Mouse (Mus musculus): Measurements from ENCODE around the gene Txndc15. TPM values are rescaled to one million over a fixed set of nuclear protein-coding genes. Genes with fewer than 3 reads are reported as not detected.
A peak's percentile ranks its signal among the peaks of the same experiment; 100 is the strongest.

Gene Txndc15
- polyA plus RNA-seq, 1 experiment from 2014 or later: 98.3 TPM

DNA sequence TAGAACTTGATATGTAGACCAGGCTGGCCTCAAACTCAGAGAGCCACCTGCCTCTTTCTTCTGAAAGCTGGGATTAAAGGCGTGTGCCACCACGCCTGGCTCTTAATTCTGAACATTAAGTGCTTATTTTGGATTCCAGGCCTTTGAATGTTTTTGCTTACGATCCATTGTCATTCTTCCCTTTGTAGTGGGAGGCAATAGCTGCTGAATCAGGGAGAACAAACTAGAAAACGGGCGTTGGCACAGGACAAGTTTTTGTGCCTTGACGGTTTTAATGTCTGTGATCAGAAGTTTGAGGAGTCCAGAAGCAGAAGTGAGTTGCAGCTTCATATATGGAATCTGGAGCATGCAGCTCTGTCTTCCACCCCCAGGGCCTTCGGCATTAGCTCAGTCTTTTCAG, 16.3 kb downstream of the Txndc15 start:
- Histone ChIP-seq H3K9ac (no peak overlapping the region), H3K27ac (replicated peaks) (no peak overlapping the region), H3K9me3 (replicated peaks) (no peaks in the 10 kb centered on the region), H3K36me3 (peaks cover 6% of the 10 kb centered on the region; the same call in 1 of the 2 replicates), H3K4me2 (replicated peaks) (no peak overlapping the region), H3K27me3 (no peaks in the 10 kb centered on the region), H3K4me3 (replicated peaks) (no peak overlapping the region), H3K4me1 (no peaks in the 10 kb centered on the region)
- WGBS: 74% methylated on average over 7 of the region's 7 CpGs
- ATAC-seq (ENCODE audit: insufficient number of reproducible peaks, low FRiP score, low TSS enrichment, low read depth): no peak

DNA sequence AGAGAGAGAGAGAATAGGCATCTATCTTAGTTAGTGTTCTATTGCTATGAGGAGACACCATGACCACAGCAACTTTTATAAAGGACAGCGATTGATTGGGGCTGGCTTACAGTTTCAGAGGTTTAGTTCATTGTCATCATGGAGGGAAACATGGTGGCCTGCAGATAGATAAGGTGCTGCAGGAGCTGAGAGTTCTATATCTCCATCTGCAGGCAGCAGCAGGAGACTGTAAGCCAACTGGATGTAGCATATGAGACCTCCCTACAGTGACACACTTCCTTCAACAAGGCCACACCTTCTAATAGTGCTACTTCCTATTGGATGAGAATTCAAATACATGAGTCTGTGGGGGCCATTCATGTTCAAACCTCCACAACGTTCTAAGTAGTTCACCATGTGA, 17.7 kb downstream of the Txndc15 start:
- H3K9ac ChIP-seq: no peak overlapping the region
- H3K4me2 ChIP-seq (replicated peaks): no peak overlapping the region
- H3K27me3 ChIP-seq: no peaks in the 10 kb centered on the region
- H3K36me3 ChIP-seq: no peaks in the 10 kb centered on the region
- no peak overlapping the region for H3K4me3 ChIP-seq (replicated peaks)
- no peak for ATAC-seq (ENCODE audit: insufficient number of reproducible peaks, low FRiP score, low TSS enrichment, low read depth)
- WGBS: 82% methylated on average over 2 of the region's 2 CpGs
- H3K9me3 ChIP-seq (replicated peaks): no peaks in the 10 kb centered on the region
- H3K4me1 ChIP-seq: no peaks in the 10 kb centered on the region
- no peak overlapping the region for H3K27ac ChIP-seq (replicated peaks)

DNA sequence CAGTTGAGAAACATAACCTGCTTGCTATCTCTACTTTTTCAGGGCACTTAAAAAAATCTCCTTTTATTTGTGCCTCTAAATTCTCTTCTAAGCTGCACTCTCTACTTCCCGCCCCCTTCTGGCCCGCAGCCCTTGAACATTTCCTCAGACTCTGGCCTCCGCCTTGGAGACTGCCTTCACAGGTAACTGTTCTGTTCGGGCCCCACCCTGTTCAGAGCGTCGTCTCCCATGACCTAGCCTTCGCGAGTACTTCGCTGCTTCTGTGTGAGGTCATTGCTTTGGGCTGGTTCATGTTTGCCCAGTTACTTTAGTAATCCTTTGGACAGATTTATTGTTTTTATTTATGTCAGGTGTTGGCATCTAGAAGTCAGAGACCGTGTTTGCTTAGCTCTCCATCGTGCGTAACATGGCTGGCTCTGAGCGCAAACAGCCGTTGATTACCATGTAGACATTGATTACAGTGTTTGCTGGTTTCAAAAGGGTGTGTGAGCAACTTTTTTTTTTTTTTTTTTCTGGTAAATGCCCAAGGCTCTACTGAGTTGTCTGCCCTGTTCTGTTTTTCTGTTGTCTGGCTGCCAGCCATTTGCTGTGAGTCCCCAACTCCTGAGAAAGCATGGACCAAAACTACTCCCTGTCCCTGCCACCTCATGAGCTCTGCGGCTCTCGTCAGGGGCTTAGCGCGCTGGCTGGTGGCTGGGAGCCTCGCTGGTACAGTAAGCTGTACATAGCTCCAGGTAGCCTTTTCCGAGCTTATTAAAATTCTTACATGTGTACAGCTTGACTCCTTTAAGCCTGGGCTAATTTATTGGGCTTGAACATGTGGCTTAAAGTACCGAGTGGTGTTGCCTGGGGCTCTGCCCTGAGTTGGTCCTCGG, 19.4 kb downstream of the Txndc15 start:
- H3K4me2 ChIP-seq (replicated peaks): no peak overlapping the region
- H3K36me3 ChIP-seq: no peaks in the 10 kb centered on the region
- no peaks in the 10 kb centered on the region for H3K4me1 ChIP-seq
- H3K4me3 ChIP-seq (replicated peaks): no peak overlapping the region
- H3K27ac ChIP-seq (replicated peaks): no peak overlapping the region; the same call in 1 of the 2 replicates
- no peaks in the 10 kb centered on the region for H3K27me3 ChIP-seq
- WGBS: 60% methylated on average over 22 of the region's 22 CpGs
- ATAC-seq (ENCODE audit: insufficient number of reproducible peaks, low FRiP score, low TSS enrichment, low read depth): no peak
- no peaks in the 10 kb centered on the region for H3K9me3 ChIP-seq (replicated peaks)
- H3K9ac ChIP-seq: no peak overlapping the region

DNA sequence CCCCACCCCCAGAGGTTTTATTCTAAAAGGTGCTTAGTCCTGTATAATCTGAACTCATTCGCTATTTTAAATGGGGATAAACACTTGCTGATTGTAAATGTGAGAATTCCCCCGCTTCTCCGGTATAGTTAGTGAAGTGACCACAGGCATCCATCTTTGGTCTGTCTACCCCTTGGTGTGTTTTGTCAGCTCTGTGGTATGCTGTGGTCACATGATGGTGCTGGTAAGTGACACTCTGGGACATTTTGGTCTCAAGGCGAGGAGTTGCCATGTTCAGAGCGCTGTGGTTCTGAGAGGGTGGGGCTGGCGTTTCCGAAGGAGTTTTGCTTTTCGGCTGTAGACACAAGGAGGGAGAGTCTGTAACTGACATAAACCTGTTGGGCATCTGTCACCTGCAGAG, 23.4 kb downstream of the Txndc15 start:
- no peak overlapping the region for H3K4me3 ChIP-seq (replicated peaks)

DNA sequence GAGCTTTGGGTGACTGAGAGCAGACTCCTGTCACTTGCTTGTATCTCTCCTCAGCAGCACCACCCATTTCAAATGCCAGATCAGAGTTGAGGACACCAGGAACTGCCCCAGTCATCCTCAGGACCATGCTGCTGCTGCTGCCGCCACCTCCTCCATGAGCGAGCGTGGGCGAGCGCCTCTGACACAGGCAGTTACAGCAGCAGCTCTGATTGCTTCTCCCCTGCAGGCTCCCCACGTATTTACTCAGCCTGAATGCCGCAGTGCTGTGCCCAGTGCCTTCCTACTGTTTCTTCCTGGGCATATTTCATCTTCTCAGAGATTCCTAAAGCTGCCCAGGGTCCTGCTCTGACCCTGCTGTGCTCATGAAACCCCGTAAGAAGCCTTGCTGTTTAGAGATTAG, 27.9 kb downstream of the Txndc15 start:
- Histone ChIP-seq H3K4me2 (replicated peaks) (no peak overlapping the region), H3K27ac (replicated peaks) (no peak overlapping the region), H3K9ac (no peak overlapping the region), H3K4me1 (peaks cover 4% of the 10 kb centered on the region), H3K27me3 (no peaks in the 10 kb centered on the region), H3K4me3 (replicated peaks) (no peak overlapping the region), H3K9me3 (replicated peaks) (no peaks in the 10 kb centered on the region), H3K36me3 (no peaks in the 10 kb centered on the region)
- WGBS: 67% methylated on average over 8 of the region's 8 CpGs
- no peak for ATAC-seq (ENCODE audit: insufficient number of reproducible peaks, low FRiP score, low TSS enrichment, low read depth)

More for the DNA sequence above, 23.4 kb downstream of the Txndc15 start:
- no peak for ATAC-seq (ENCODE audit: insufficient number of reproducible peaks, low FRiP score, low TSS enrichment, low read depth)
- Histone ChIP-seq H3K9me3 (replicated peaks) (no peaks in the 10 kb centered on the region), H3K4me1 (no peaks in the 10 kb centered on the region), H3K36me3 (no peaks in the 10 kb centered on the region), H3K27me3 (no peaks in the 10 kb centered on the region), H3K27ac (replicated peaks) (no peak overlapping the region), H3K9ac (no peak overlapping the region), H3K4me2 (replicated peaks) (no peak overlapping the region)
- 83% methylated on average over 8 of the region's 8 CpGs for WGBS

DNA sequence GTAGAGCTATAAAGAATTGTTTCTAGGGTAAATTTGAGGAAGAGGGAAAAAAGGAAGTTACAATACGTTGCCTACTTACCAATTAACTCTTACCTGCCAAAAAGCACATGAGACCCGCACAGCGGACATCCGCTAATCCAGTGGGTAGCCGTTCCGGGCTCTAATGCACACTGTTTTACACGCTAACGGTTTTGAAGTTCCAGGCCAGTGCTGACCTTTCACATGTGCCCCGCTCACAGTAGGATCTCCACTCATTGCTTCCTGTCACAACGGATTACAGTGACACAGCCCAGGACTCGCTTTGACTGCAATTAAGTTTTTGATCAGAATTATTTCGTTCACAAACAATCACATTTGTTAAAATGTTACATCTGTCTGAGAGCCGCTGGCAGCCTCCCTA, 39.9 kb downstream of the Txndc15 start:
- Histone ChIP-seq H3K4me3 (replicated peaks) (no peak overlapping the region), H3K36me3 (no peaks in the 10 kb centered on the region), H3K9ac (no peak overlapping the region), H3K27ac (replicated peaks) (no peak overlapping the region), H3K9me3 (replicated peaks) (no peaks in the 10 kb centered on the region), H3K27me3 (no peaks in the 10 kb centered on the region), H3K4me2 (replicated peaks) (no peak overlapping the region), H3K4me1 (peaks cover 10% of the 10 kb centered on the region)
- WGBS: 55% methylated on average over 13 of the region's 13 CpGs
- ATAC-seq (ENCODE audit: insufficient number of reproducible peaks, low FRiP score, low TSS enrichment, low read depth): no peak

DNA sequence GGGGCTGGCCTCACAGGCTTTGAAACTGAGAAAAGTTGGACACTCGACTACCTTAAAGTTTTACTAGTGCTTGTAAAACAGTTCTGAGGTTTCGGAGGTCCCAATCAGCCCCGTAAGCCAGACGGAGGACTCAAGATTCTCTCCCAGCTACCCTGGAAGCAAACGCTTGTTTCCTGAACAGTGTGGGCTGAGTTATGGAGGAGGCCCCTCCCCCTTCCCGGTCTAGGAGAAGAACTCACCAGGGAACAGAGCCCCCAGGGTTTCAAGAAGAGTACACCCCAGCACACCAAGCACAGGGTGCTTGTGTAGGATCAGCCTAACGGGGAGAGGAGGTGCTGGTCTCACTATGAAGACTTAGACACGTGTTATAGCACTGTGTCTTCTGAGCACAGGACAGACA, 42.3 kb downstream of the Txndc15 start:
- H3K36me3 ChIP-seq: no peaks in the 10 kb centered on the region
- peak; percentile 56; the same call in 1 of the 2 replicates for ATAC-seq (ENCODE audit: insufficient number of reproducible peaks, low FRiP score, low TSS enrichment, low read depth)

DNA sequence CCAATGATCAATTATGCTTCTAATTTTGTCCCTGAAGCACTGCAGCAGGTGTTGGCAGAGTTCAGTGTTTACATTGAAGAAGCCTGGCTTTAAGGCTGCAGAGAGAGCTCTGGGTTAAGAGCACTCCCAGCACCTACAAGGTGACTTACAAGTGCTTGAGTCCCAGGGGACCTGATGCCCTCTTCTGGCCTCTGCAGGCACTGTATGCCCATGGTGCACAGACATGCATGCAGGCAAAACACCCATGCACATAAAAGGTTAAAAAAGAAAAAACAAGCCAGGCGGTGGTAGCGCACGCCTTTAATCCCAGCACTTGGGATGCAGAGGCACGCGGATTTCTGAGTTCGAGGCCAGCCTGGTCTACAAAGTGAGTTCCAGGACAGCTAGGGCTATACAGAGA, 43.2 kb downstream of the Txndc15 start:
- 73% methylated on average over 6 of the region's 6 CpGs for WGBS
- H3K4me1 ChIP-seq: peaks cover 21% of the 10 kb centered on the region

More for the DNA sequence above, 42.3 kb downstream of the Txndc15 start:
- Histone ChIP-seq H3K4me1 (peaks cover 21% of the 10 kb centered on the region), H3K9me3 (replicated peaks) (no peaks in the 10 kb centered on the region), H3K4me2 (replicated peaks) (peak overlapping the region; percentile 32; the same call in 1 of the 2 replicates), H3K27me3 (no peaks in the 10 kb centered on the region), H3K4me3 (replicated peaks) (peak overlapping the region; percentile 7; the same call in 1 of the 2 replicates), H3K27ac (replicated peaks) (0 out of 2 replicates have a peak overlapping the region, but pooled peaks have one; percentile 28), H3K9ac (no peak overlapping the region)
- WGBS: 24% methylated on average over 8 of the region's 8 CpGs

DNA sequence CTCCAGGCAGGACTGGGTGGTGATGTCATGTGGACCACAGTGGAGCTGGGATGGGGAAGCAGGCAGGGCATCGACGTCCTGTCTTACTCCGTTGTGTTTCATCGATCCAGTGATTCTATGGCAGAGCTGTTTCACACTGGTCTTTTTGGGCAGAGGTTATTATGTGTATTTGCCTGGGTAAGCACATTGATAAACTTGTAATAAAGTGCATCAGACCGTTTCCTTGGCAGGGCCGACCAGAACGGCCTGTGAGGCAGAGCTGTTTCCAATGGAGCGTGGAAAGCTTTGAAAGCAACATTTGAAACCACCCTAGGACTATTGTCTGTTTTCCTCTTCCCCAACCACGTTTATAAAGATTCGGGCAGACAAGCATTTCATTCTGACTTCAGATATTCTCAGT, 46.1 kb downstream of the Txndc15 start:
- H3K4me1 ChIP-seq: peaks cover 21% of the 10 kb centered on the region
- WGBS: 40% methylated on average over 10 of the region's 10 CpGs
- 0 out of 2 replicates have a peak, but pooled peaks cover 2% of the 10 kb centered on the region for H3K27me3 ChIP-seq
- H3K36me3 ChIP-seq: no peaks in the 10 kb centered on the region
- H3K4me3 ChIP-seq (replicated peaks): no peak overlapping the region
- H3K27ac ChIP-seq (replicated peaks): peak overlapping the region; percentile 58
- no peak overlapping the region for H3K4me2 ChIP-seq (replicated peaks)
- H3K9ac ChIP-seq: no peak overlapping the region
- no peaks in the 10 kb centered on the region for H3K9me3 ChIP-seq (replicated peaks)
- no peak for ATAC-seq (ENCODE audit: insufficient number of reproducible peaks, low FRiP score, low TSS enrichment, low read depth)

More for the DNA sequence above, 43.2 kb downstream of the Txndc15 start:
- Histone ChIP-seq H3K27ac (replicated peaks) (no peak overlapping the region), H3K36me3 (no peaks in the 10 kb centered on the region), H3K4me3 (replicated peaks) (no peak overlapping the region), H3K9me3 (replicated peaks) (no peaks in the 10 kb centered on the region), H3K27me3 (no peaks in the 10 kb centered on the region), H3K9ac (no peak overlapping the region), H3K4me2 (replicated peaks) (no peak overlapping the region)
- no peak for ATAC-seq (ENCODE audit: insufficient number of reproducible peaks, low FRiP score, low TSS enrichment, low read depth)

DNA sequence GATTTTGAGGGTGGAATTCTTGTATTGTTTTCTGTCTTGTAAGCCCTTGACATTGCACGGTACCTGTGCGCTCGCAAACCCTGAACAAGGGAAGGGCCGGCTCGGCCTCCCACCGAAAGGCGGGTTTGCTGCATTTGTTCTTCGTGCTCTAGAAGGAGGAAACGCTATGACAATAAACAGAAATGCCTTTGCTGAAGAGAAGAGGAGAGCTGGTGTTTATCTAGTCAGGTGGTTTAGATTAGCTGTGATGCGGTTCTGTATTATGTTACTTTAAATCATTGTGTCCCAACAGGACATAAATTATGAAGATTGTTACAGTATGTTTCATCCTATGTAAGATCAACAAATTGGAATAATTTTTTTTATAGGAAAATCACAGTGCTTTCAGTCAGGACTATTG, 47.0 kb downstream of the Txndc15 start:
- H3K27me3 ChIP-seq: 0 out of 2 replicates have a peak, but pooled peaks cover 2% of the 10 kb centered on the region
- H3K4me2 ChIP-seq (replicated peaks): no peak overlapping the region
- peaks cover 19% of the 10 kb centered on the region for H3K4me1 ChIP-seq
- H3K4me3 ChIP-seq (replicated peaks): no peak overlapping the region
- H3K9me3 ChIP-seq (replicated peaks): no peaks in the 10 kb centered on the region
- peak overlapping the region; percentile 58; the same call in 1 of the 2 replicates for H3K27ac ChIP-seq (replicated peaks)
- H3K36me3 ChIP-seq: no peaks in the 10 kb centered on the region
- ATAC-seq (ENCODE audit: insufficient number of reproducible peaks, low FRiP score, low TSS enrichment, low read depth): no peak
- 49% methylated on average over 10 of the region's 10 CpGs for WGBS
- H3K9ac ChIP-seq: no peak overlapping the region

DNA sequence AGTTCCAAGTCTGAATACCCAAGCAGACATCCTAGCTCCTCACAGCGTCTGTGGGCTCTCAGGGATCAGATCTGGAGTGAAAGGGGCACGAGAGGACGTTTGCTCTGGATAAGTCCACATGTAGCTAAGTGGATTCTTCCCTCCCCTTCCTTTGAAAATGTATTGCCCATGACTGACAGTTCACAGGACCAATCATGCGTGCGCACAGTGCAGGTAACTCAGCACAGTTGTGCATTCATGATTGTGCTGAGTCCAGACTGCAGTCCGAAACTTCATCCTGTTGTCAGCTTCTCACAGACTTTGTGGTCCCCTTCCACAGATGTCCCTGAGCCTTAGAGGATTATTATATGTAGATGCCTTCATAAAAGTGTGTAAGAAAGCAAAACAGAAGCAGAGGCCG, 59.9 kb downstream of the Txndc15 start:
- Histone ChIP-seq H3K36me3 (no peaks in the 10 kb centered on the region; the same call in 1 of the 2 replicates), H3K9me3 (replicated peaks) (no peaks in the 10 kb centered on the region), H3K27ac (replicated peaks) (no peak overlapping the region), H3K4me3 (replicated peaks) (no peak overlapping the region), H3K9ac (no peak overlapping the region), H3K4me2 (replicated peaks) (no peak overlapping the region), H3K27me3 (no peaks in the 10 kb centered on the region), H3K4me1 (no peaks in the 10 kb centered on the region)
- no peak for ATAC-seq (ENCODE audit: insufficient number of reproducible peaks, low FRiP score, low TSS enrichment, low read depth)
- WGBS: 78% methylated on average over 7 of the region's 7 CpGs

Measured in embryonic facial prominence, embryonic 15.5 days (tissue).